Mouse (Mus musculus): ENCODE results near the gene Cntn1.

Gene Cntn1

DNA sequence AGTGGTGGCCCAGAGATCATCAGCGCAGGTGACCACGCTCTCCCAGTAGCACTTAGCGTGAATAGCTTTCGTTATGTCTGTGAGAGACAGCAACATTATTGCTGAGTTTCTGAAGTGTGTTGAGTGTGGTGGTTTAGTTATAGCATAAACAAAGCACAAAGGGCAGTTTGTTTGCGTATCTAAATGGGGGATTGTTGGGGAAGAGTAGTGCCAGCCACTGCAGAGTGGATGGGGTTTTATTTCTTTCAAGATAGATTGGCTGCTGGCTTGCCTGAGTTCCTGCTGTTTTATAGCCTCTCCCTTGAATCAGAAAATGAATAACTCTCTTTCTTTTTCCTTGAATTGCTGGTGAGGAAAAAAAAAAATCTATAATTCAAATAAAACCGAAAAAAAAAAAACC lies 86.1 kb downstream of the Cntn1 start:
- DNase-seq (ENCODE audit: extremely low spot score), result no peak

GRCm38 (mm10) chr15:92141972-92142371 lies 91.0 kb downstream of the Cntn1 start:
- DNase-seq (ENCODE audit: extremely low spot score), result no peak

DNA sequence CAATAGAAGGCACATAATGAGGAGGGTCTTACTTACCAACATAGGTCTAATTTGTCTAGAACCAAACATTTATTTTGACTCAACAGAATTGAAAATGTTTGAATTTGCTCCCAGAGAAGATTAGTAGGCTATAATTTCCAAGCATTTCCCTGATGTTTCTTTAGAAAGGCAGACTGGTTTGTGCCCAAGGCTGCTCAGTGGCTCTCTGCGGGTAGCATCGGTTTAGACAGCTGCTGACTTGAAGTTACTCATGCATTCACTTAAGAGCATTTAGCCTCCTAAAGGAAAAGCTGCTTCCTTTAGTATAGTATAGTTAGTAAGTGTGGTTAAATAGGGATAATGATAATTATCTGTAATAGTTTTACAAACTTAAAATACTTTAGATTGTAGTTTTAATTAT lies 104.0 kb downstream of the Cntn1 start:
- no peak for DNase-seq (ENCODE audit: extremely low spot score)

DNA sequence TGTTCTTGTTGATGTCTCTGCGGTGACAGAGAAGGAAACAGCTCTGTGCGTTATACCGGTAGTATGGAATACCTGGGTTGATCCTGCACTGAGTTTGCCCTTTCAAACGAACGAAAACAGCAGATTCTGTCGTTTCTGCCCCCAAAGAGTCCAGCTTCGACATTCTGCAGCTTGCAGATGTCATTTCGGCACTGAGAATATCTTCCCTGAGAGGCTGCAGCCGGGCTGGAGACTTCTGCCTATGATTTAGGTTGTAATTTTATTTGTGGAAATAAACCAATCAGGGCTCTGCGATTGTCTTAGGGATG lies 109.8 kb downstream of the Cntn1 start:
- no peak for DNase-seq (ENCODE audit: extremely low spot score)

- DNase-seq (ENCODE audit: extremely low spot score), result peak; percentile 10
Observed at GRCm38 (mm10) chr15:92161163-92162025, 110.4 kb downstream of the Cntn1 start.

DNA sequence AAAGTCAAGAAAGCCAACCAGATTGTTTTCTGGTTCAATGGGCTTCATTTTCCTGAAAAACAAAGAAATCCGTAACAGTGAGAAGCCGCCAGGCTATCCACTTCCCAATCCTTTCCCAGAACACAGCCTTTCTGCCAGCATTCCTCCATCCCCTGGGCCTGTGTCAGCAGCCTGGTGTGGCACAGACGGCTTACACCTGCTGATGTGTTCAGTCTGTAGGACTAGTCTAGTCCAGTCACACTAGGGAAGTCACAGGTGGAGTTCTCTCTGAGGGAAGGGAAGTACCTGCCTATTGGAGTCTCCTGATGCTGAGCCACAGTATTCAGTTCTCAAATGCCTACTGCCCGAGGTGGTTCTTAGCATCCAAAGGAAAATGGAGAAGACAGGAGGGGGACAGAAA lies 111.9 kb downstream of the Cntn1 start:
- no peak for DNase-seq (ENCODE audit: extremely low spot score)

- DNase-seq (ENCODE audit: extremely low spot score), result no peak
Observed at GRCm38 (mm10) chr15:92164127-92164526, 113.2 kb downstream of the Cntn1 start.

DNA sequence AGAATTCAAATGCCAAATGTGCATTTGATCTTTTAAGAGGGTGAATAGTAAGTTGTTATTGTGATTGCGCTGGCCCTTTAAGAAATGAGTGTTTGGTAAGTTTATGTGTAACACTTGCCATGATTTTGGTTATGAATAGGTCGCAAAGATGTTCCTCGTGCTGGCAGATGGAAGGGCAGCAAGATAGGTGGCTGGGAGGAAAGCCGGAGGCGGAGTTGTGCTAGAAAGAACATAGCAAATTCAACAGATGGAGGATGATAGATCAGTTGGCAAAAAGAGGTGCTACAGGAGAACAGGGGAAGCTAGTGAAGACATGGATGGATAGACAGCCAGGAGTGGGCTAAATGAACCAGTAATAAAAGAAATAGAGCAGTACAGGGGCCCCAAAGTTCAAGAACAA lies 115.3 kb downstream of the Cntn1 start:
- DNase-seq (ENCODE audit: extremely low spot score), result no peak

GRCm38 (mm10) chr15:92175739-92176138 lies 124.8 kb downstream of the Cntn1 start:
- DNase-seq (ENCODE audit: extremely low spot score), result no peak

GRCm38 (mm10) chr15:92177413-92177812 lies 126.4 kb downstream of the Cntn1 start:
- no peak for DNase-seq (ENCODE audit: extremely low spot score)

- no peak for DNase-seq (ENCODE audit: extremely low spot score)
Observed at GRCm38 (mm10) chr15:92185484-92185883, 134.5 kb downstream of the Cntn1 start.

DNA sequence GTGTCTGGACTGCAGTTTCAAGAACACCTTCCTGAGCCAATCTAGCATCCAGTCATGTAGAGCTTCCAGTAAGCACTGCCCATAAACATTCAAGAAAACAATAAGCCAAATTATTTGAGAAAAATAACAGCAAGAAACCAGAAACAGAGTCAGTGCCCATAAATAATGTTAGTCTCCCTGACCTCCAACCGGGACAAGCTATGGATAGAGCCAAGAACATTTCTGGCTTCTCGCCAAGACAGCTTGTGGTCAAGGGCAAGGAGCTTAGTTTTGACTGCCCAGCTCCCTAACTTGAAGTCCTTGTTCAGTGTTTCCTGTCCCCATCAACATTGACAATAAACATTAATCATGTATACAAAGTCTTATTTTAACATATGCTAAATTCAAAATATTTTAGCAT lies 139.0 kb downstream of the Cntn1 start:
- DNase-seq (ENCODE audit: extremely low spot score), result no peak

DNA sequence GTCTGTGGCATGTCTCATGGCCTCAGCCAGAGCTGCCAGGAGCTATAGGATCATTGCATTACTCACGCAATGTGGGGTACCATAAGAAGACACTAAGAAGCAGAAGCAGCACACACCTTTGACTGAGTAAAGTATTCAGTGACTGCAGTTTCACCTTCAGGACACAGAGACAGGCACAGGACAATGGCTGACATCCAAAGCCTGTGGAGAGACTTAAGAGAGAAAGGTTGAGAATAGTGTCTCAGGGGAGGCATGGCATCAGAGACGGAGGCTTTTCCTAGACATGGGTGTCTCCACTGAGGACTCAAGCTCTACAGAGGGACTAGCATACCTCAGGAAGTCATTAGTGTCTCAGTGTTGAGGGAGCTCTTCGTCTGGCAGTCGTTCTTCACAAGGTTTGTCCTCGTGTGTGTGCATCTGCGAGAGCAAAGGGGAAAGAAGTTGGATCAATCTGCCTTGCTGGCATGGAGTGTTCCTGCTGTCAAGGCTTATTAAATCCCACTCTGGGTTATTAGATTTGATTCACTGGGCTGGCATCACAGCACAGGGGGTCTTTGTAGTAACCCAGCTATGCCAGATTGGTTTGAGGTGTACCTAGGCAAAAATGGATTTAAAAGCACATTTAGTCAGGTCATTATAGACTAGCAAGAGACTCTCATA lies 149.5 kb downstream of the Cntn1 start:
- DNase-seq (ENCODE audit: extremely low spot score), result no peak

DNA sequence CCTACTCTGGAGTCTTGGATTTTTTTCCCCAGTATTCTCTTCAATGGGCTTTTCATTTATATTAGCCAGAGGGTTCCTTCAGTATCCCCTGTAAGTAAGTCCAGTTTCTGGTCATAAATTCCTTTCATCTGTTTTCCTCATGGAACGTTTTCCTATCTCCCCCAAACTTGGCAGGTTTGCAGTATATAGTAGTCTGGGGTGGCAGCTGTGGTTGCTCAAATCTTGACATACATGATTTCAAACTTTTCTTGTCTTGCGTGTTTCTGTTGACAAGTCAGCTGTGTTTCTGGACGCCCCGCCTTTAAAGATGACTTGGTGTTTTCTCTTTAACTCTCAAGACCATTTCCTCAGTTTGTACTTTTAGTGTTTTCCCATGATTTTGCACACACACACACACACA lies 155.7 kb downstream of the Cntn1 start:
- no peak for DNase-seq (ENCODE audit: extremely low spot score)

DNA sequence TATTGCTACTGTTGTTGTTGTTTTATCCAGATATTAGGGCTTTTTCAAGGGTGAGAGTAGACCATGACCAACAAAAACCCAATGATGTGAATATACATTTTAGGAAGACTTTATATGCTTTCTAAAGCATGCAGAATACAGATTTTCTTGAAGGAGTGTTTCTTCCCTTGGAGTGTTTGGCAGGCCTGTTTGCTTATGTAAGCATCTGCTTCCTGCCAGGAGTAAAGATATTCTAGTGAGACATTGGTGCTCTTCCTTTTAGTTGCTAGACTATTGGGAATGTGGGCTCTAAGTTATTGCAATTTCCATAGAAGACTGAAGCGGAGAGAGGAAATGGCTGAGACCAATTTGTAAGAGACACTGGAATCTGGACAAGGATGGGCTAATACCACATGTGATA lies 158.8 kb downstream of the Cntn1 start:
- no peak for DNase-seq (ENCODE audit: extremely low spot score)

GRCm38 (mm10) chr15:92210486-92211235 lies 159.7 kb downstream of the Cntn1 start:
- no peak for DNase-seq (ENCODE audit: extremely low spot score)

DNA sequence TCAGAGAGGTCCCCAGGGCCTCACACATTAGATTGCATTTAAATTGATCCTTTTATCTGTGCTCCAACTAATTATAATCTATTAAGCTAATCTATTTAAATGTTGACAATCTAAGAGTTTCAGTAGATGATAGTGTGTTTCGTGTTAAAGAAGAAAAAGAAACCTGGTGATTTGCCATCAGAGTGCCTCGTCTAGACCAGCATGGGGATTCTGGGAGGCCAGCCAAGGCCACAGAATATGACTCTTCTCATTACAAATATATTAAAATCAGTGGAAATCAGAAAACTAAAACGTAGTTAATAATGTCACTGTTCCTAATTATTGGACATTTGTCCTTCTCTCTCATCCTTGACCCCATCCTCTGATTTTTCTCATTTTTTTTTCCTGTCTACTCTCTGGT lies 164.9 kb downstream of the Cntn1 start:
- no peak for DNase-seq (ENCODE audit: extremely low spot score)

- DNase-seq (ENCODE audit: extremely low spot score), result no peak
Observed at GRCm38 (mm10) chr15:92221446-92221845, 170.5 kb downstream of the Cntn1 start.

DNA sequence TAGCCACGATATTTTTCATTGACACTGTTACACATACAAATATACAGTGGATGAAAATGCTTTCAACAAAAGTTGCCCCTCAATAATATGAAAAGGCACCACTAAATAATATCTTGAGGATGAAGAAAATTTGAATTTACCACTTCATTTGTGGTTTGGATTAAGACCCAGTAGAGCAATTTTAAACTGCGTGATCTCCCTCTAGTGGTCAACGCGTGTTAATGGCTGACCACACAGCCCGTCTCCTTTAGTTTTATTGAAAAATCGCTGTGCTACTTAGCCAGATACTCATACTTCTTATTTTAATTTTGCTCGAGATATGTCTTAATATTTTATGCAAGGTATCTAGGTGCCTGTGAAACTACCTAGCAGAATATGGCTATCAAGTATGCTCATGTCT lies 180.4 kb downstream of the Cntn1 start:
- no peak for DNase-seq (ENCODE audit: extremely low spot score)

GRCm38 (mm10) chr15:92235836-92236235 lies 184.9 kb downstream of the Cntn1 start:
- no peak for DNase-seq (ENCODE audit: extremely low spot score)

DNA sequence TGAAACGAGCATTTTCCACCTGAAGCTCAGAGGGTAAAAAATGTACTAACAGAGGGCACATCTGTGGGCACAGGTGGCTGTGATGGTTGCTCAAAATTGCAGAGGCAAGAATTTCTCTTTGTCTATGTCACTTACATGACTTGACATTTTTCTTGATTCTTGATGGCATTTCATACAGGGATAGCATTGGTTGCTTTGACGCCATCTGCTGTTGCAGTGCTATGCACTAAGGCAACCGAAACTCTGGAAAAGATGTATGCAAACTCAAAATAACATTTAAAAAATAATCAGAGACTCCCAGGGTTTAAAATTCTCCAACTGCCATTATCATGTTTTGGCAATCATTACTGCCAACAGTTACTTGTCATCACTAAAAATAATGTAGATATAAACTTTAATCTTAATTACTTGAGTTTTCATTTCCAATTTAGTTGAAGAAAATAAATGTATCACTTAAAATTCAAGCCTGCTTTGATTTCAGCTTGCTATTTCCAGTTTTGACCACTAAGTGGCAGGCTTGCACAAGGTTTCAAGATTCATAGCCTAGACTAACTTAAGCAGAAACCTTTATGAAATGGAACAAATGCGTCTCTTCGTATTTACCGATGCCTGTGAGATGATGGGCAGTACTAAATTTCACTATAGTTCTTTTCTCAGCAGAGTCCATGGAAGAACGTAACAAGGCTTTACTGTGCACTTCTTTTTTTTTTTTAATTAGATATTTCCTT lies 214.2 kb downstream of the Cntn1 start:
- DNase-seq (ENCODE audit: extremely low spot score), result peak; percentile 61

- DNase-seq (ENCODE audit: extremely low spot score), result no peak
Observed at GRCm38 (mm10) chr15:92268341-92268740, 217.4 kb downstream of the Cntn1 start.
